Mouse (Mus musculus) forebrain, embryonic 15.5 days (tissue): Measurements from ENCODE around the gene Dmrt2. TPM values are rescaled to one million over a fixed set of nuclear protein-coding genes. Genes with fewer than 3 reads are reported as not detected.

ENCODE experiments used
- ATAC-seq: fragments of 200-750 bp; cut with Nextera tagmentation; replicated peaks from 2 replicates; pipeline ENCODE4 v1.8.0; 2017; ENCODE audit warnings: mild to moderate bottlenecking, moderate TSS enrichment, moderate library complexity
- H3K27ac ChIP-seq: fragments of 300-500 bp; sonication (generic); replicated peaks from 2 replicates; pipeline ENCODE4 v1.5.1; 2015; ENCODE audit warnings: mild to moderate bottlenecking, inconsistent platforms
- H3K27me3 ChIP-seq: fragments of 300-500 bp; sonication (generic); 2 replicates; pipeline ENCODE4 v1.6.1; 2015; ENCODE audit warnings: inconsistent platforms
- H3K36me3 ChIP-seq: fragments of 300-500 bp; sonication (generic); 2 replicates; pipeline ENCODE4 v1.6.1; 2015; ENCODE audit warnings: mild to moderate bottlenecking, inconsistent platforms
- H3K4me1 ChIP-seq: fragments of 300-500 bp; sonication (generic); 2 replicates; pipeline ENCODE4 v1.6.1; 2015; ENCODE audit warnings: inconsistent platforms
- H3K4me2 ChIP-seq: fragments of 300-500 bp; sonication (generic); replicated peaks from 2 replicates; pipeline ENCODE4 v1.6.1; 2015; ENCODE audit warnings: mild to moderate bottlenecking, inconsistent platforms
- H3K4me3 ChIP-seq: fragments of 300-500 bp; sonication (generic); 2 replicates; pipeline ENCODE4 v1.5.1; 2015; ENCODE audit warnings: mild to moderate bottlenecking, inconsistent platforms
- H3K9ac ChIP-seq: fragments of 300-500 bp; sonication (generic); replicated peaks from 2 replicates; pipeline ENCODE4 v1.6.1; 2015; ENCODE audit warnings: mild to moderate bottlenecking, inconsistent platforms
- H3K9me3 ChIP-seq: fragments of 300-500 bp; sonication (generic); 2 replicates; pipeline ENCODE4 v1.6.1; 2016; ENCODE audit warnings: inconsistent platforms
- WGBS: fragments of 180-500 bp; shearing (Covaris S2); methylation state at CpG from one replicate; pipeline ENCODE4 v1.1.7; 2015; ENCODE audit warnings: mixed read lengths; 5-methylcytosine and 5-hydroxymethylcytosine counted together
- polyA plus RNA-seq: library from polyadenylated mRNA; unstranded; fragments of >200 nt; fragmentation: Nextera tagmentation; extraction: Ambion mirVana; gene quantifications from 2 replicates; pipeline ENCODE4 v1.2.1, GENCODE M21; 2015

Gene Dmrt2
- polyA plus RNA-seq, 1 experiment from 2014 or later, result 1.5 TPM

DNA sequence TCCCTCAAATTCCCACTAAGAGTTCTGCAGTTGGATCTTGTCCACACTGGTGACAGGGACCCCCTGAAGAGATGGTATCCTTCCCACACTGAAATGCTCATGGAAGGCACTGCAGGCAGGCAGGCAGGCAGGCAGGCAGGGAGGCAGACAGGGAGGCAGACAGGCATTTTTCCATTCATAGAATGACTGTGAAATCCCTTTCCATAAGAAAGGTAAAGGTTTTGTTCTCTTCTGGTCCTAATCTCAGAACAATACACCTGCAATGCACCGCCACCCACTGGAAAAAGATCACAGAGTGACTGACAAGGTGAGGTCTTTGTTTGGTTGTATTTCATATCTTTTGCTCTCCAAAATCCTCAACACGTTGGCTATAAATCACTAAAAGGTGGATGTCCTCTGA is 42.7 kb downstream of the Dmrt2 start:
- Histone ChIP-seq H3K9ac (no peak overlapping the region), H3K36me3 (no peaks in the 10 kb centered on the region), H3K27ac (no peak overlapping the region), H3K4me1 (no peaks in the 10 kb centered on the region), H3K27me3 (no peaks in the 10 kb centered on the region), H3K9me3 (no peaks in the 10 kb centered on the region), H3K4me2 (no peak overlapping the region), H3K4me3 (no peak overlapping the region)
- ATAC-seq, result no peak
- 53% methylated on average over 2 of the region's 2 CpGs for WGBS

DNA sequence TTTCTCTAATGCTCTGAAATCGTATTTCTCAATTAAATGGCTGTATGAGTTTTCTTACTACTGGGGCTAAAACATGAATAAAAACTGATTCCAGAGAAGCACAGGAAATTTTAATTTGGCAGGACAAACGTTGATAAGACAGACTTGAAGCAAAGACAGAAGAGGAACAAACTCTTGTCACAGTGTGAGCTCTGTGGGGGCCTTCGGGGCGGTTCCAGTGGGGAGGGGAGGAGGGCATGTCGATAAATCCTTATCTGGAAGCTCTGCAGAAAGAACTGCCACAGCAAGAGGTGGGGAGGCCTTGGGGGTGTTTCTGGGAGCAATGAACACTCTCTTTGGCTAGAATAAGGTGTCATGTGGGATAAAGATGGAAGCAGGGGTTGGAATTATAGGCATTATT is 50.4 kb downstream of the Dmrt2 start:
- H3K9me3 ChIP-seq, result no peaks in the 10 kb centered on the region
- H3K27me3 ChIP-seq, result no peaks in the 10 kb centered on the region
- no peak overlapping the region for H3K4me2 ChIP-seq
- H3K4me3 ChIP-seq, result no peak overlapping the region
- no peak for ATAC-seq
- no peak overlapping the region for H3K27ac ChIP-seq
- H3K4me1 ChIP-seq, result no peaks in the 10 kb centered on the region
- H3K36me3 ChIP-seq, result no peaks in the 10 kb centered on the region
- 45% methylated on average over 5 of the region's 5 CpGs for WGBS
- no peak overlapping the region for H3K9ac ChIP-seq

Other genes with a start within 250 kb of the Dmrt2 start
- gene Dmrt1, start 166.8 kb upstream of the Dmrt2 start, polyA plus RNA-seq, result 0.10 and 0.18 TPM in 2 replicates
- gene Dmrt3, start 62.1 kb upstream of the Dmrt2 start, polyA plus RNA-seq, result 3.1 and 5.5 TPM in 2 replicates